Mouse (Mus musculus) neural tube, embryonic 15.5 days (tissue): ENCODE data around the gene Vwde. TPM values are rescaled to one million over a fixed set of nuclear protein-coding genes. Genes with fewer than 3 reads are reported as not detected.
A peak's percentile ranks its signal among the peaks of the same experiment; 100 is the strongest.

Source experiments
- ATAC-seq: fragments of 200-750 bp; cut with Nextera tagmentation; 2 replicates; pipeline ENCODE4 v1.8.0; 2017; ENCODE audit warnings: mild to moderate bottlenecking, moderate TSS enrichment, moderate library complexity; ENCODE audit not compliant: low FRiP score
- H3K27ac ChIP-seq: fragments of 300-500 bp; sonication (generic); replicated peaks from 2 replicates; pipeline ENCODE4 v1.5.1; 2015; ENCODE audit warnings: mild to moderate bottlenecking, inconsistent platforms
- H3K27me3 ChIP-seq: fragments of 300-500 bp; sonication (generic); replicated peaks from 2 replicates; pipeline ENCODE4 v1.6.1; 2015; ENCODE audit warnings: inconsistent platforms
- H3K36me3 ChIP-seq: fragments of 300-500 bp; sonication (generic); 2 replicates; pipeline ENCODE4 v1.6.1; 2015; ENCODE audit warnings: inconsistent platforms
- H3K4me1 ChIP-seq: fragments of 300-500 bp; sonication (generic); 2 replicates; pipeline ENCODE4 v1.6.1; 2015; ENCODE audit warnings: inconsistent platforms
- H3K4me2 ChIP-seq: fragments of 300-500 bp; sonication (generic); 2 replicates; pipeline ENCODE4 v1.6.1; 2015; ENCODE audit warnings: inconsistent platforms, mild to moderate bottlenecking, moderate library complexity
- H3K4me3 ChIP-seq: fragments of 300-500 bp; sonication (generic); replicated peaks from 2 replicates; pipeline ENCODE4 v1.5.1; 2015; ENCODE audit warnings: mild to moderate bottlenecking, inconsistent platforms
- H3K9ac ChIP-seq: fragments of 300-500 bp; sonication (generic); replicated peaks from 2 replicates; pipeline ENCODE4 v1.6.1; 2015; ENCODE audit warnings: mild to moderate bottlenecking, inconsistent platforms
- H3K9me3 ChIP-seq: fragments of 300-500 bp; sonication (generic); replicated peaks from 2 replicates; pipeline ENCODE4 v1.6.1; 2016; ENCODE audit warnings: inconsistent platforms
- WGBS: fragments of 180-500 bp; shearing (Covaris S2); methylation state at CpG from one replicate; pipeline ENCODE4 v1.1.7; 2015; ENCODE audit warnings: mixed read lengths; 5-methylcytosine and 5-hydroxymethylcytosine counted together
- polyA plus RNA-seq: library from polyadenylated mRNA; unstranded; fragments of >200 nt; fragmentation: Nextera tagmentation; extraction: Ambion mirVana; gene quantifications from 2 replicates; pipeline ENCODE4 v1.2.1, GENCODE M21; 2015

Vwde gene
- polyA plus RNA-seq, result 0.06 and 0.18 TPM in 2 replicates

- H3K4me2 ChIP-seq, result peak within 1 kb of the TSS; percentile 63
- no peaks in the 10 kb centered on the region for H3K27me3 ChIP-seq
- H3K9me3 ChIP-seq, result no peaks in the 10 kb centered on the region
- 0 out of 2 replicates have a peak, but pooled peaks cover 5% of the 10 kb centered on the region for H3K4me1 ChIP-seq
- ATAC-seq, result peak; percentile 50
- peak within 1 kb of the TSS; percentile 30 for H3K4me3 ChIP-seq
- H3K9ac ChIP-seq, result no peak within 1 kb of the TSS
- WGBS, result 34% methylated on average over 15 of the region's 15 CpGs
- no peaks in the 10 kb centered on the region for H3K36me3 ChIP-seq
- H3K27ac ChIP-seq, result no peak within 1 kb of the TSS
Observed at GRCm38 (mm10) chr6:13224596-13225227, at the start of gene Vwde. Vwde (minus strand) TSS chr6:13224965.

DNA sequence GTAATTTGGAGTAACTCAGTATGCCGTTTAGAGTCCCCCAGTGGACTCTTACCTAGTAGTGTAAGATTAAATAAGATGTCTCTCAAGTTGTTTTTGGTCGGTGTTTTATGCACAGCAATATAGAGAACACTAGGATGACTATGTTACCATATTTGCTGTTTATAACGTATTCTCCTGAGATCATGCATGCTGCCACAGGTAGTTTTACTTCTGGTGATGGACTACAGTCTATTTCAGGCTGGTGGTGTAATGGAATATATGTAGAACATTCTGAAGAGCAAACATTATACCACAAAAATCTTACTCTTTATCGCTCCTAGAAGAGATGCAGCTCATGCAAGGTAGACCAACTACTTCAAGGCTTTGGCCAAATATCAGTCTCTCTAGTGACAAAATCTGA is 30.6 kb upstream of the Vwde start:
- WGBS, result 89% methylated on average over 4 of the region's 4 CpGs
- H3K27ac ChIP-seq, result no peak overlapping the region

GRCm38 (mm10) chr6:13248317-13248969 is 23.7 kb upstream of the Vwde start:
- Histone ChIP-seq H3K27me3 (no peaks in the 10 kb centered on the region), H3K9me3 (no peaks in the 10 kb centered on the region), H3K9ac (no peak overlapping the region), H3K4me3 (no peak overlapping the region), H3K4me1 (no peaks in the 10 kb centered on the region), H3K4me2 (no peak overlapping the region), H3K36me3 (no peaks in the 10 kb centered on the region), H3K27ac (no peak overlapping the region)
- no peak for ATAC-seq
- WGBS, result 69% methylated on average over 4 of the region's 4 CpGs

More for the DNA sequence above, 30.6 kb upstream of the Vwde start:
- H3K27me3 ChIP-seq, result no peaks in the 10 kb centered on the region
- H3K4me2 ChIP-seq, result no peak overlapping the region
- H3K4me1 ChIP-seq, result no peaks in the 10 kb centered on the region
- no peaks in the 10 kb centered on the region for H3K9me3 ChIP-seq
- H3K36me3 ChIP-seq, result no peaks in the 10 kb centered on the region
- no peak overlapping the region for H3K9ac ChIP-seq
- ATAC-seq, result no peak
- H3K4me3 ChIP-seq, result no peak overlapping the region

- Histone ChIP-seq H3K36me3 (no peaks in the 10 kb centered on the region), H3K4me2 (no peak overlapping the region), H3K4me1 (no peaks in the 10 kb centered on the region), H3K9me3 (no peaks in the 10 kb centered on the region), H3K9ac (no peak overlapping the region), H3K27ac (no peak overlapping the region), H3K27me3 (no peaks in the 10 kb centered on the region), H3K4me3 (no peak overlapping the region)
- WGBS, result 68% methylated on average over 6 of the region's 6 CpGs
- no peak for ATAC-seq
Observed at GRCm38 (mm10) chr6:13206157-13206556, 18.6 kb downstream of the Vwde start.

DNA sequence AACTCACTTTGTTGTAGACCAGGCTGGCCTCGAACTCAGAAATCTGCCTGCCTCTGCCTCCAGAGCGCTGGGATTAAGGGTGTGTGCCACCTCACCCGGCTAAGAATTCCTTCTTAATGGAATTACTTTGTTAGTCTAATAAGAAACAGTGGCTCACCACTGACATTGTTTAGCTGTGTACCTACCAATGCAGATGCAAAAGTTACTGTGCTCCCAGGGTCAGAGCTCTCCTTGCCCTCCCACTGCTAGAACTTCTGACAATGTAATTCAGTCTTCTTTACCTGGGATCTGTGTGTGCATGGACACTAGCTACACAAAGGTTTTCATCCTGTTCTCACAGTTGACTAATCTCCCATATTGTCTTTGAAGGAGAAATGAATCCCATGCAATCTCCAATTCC is 27.3 kb downstream of the Vwde start:
- 92% methylated on average over 3 of the region's 3 CpGs for WGBS
- no peak for ATAC-seq

DNA sequence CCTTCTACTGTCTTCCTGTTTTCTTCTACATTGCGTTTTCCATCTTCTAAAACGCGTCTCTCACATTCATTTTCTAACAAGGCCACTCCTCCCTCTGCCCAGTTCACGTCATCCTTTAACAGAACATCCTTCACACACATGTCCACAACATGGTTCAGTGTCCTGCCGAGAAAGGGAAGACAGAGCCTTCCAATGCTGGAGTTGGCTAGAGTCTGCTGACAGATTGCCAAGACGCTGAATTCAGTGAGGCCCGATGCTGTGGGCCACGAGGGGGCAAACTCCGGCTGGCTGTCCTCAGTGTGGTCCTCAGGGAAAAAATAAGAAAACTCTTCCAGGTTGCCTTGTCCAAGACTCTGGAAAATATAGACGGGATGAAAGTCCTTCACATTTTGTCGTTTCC is 37.9 kb downstream of the Vwde start:
- 86% methylated on average over 11 of the region's 11 CpGs for WGBS

More for the DNA sequence above, 27.3 kb downstream of the Vwde start:
- H3K4me1 ChIP-seq, result no peaks in the 10 kb centered on the region
- H3K4me3 ChIP-seq, result no peak overlapping the region
- no peak overlapping the region for H3K4me2 ChIP-seq
- H3K27me3 ChIP-seq, result no peaks in the 10 kb centered on the region
- no peaks in the 10 kb centered on the region for H3K9me3 ChIP-seq
- no peak overlapping the region for H3K9ac ChIP-seq
- no peak overlapping the region for H3K27ac ChIP-seq
- no peaks in the 10 kb centered on the region for H3K36me3 ChIP-seq

GRCm38 (mm10) chr6:13180061-13180460 is 44.7 kb downstream of the Vwde start:
- no peaks in the 10 kb centered on the region for H3K9me3 ChIP-seq
- H3K4me3 ChIP-seq, result no peak overlapping the region
- no peaks in the 10 kb centered on the region for H3K4me1 ChIP-seq
- ATAC-seq, result no peak
- no peak overlapping the region for H3K9ac ChIP-seq
- no peak overlapping the region for H3K27ac ChIP-seq
- H3K4me2 ChIP-seq, result no peak overlapping the region
- 86% methylated on average over 3 of the region's 3 CpGs for WGBS
- no peaks in the 10 kb centered on the region for H3K36me3 ChIP-seq
- H3K27me3 ChIP-seq, result no peaks in the 10 kb centered on the region

More for the DNA sequence above, 37.9 kb downstream of the Vwde start:
- H3K9ac ChIP-seq, result no peak overlapping the region
- H3K4me2 ChIP-seq, result no peak overlapping the region
- no peaks in the 10 kb centered on the region for H3K9me3 ChIP-seq
- H3K27me3 ChIP-seq, result no peaks in the 10 kb centered on the region
- no peak overlapping the region for H3K4me3 ChIP-seq
- H3K4me1 ChIP-seq, result no peaks in the 10 kb centered on the region
- no peak overlapping the region for H3K27ac ChIP-seq
- no peak for ATAC-seq
- no peaks in the 10 kb centered on the region for H3K36me3 ChIP-seq

- no peak overlapping the region for H3K9ac ChIP-seq
- no peaks in the 10 kb centered on the region for H3K9me3 ChIP-seq
- no peak overlapping the region for H3K4me3 ChIP-seq
- WGBS, result 66% methylated on average over 3 of the region's 3 CpGs
- ATAC-seq, result no peak
- H3K27me3 ChIP-seq, result no peaks in the 10 kb centered on the region
- no peaks in the 10 kb centered on the region for H3K4me1 ChIP-seq
- H3K27ac ChIP-seq, result no peak overlapping the region
- no peak overlapping the region for H3K4me2 ChIP-seq
- H3K36me3 ChIP-seq, result no peaks in the 10 kb centered on the region
Observed at GRCm38 (mm10) chr6:13169459-13170150, 55.2 kb downstream of the Vwde start.

GRCm38 (mm10) chr6:13166240-13166937 is 58.4 kb downstream of the Vwde start:
- no peak for ATAC-seq
- WGBS, result 76% methylated on average over 9 of the region's 9 CpGs
- no peak overlapping the region for H3K4me2 ChIP-seq
- H3K27ac ChIP-seq, result no peak overlapping the region
- no peaks in the 10 kb centered on the region for H3K4me1 ChIP-seq
- H3K9ac ChIP-seq, result no peak overlapping the region
- no peak overlapping the region for H3K4me3 ChIP-seq
- no peaks in the 10 kb centered on the region for H3K36me3 ChIP-seq
- H3K27me3 ChIP-seq, result no peaks in the 10 kb centered on the region
- no peaks in the 10 kb centered on the region for H3K9me3 ChIP-seq

- Histone ChIP-seq H3K27me3 (no peaks in the 10 kb centered on the region), H3K27ac (no peak overlapping the region), H3K4me3 (no peak overlapping the region), H3K9ac (no peak overlapping the region), H3K4me1 (no peaks in the 10 kb centered on the region), H3K9me3 (no peaks in the 10 kb centered on the region), H3K36me3 (no peaks in the 10 kb centered on the region), H3K4me2 (no peak overlapping the region)
- 84% methylated on average over 2 of the region's 2 CpGs for WGBS
- no peak for ATAC-seq
Observed at GRCm38 (mm10) chr6:13159437-13159836, 65.3 kb downstream of the Vwde start.

- Histone ChIP-seq H3K36me3 (no peaks in the 10 kb centered on the region), H3K4me3 (no peak overlapping the region), H3K9ac (no peak overlapping the region), H3K9me3 (no peaks in the 10 kb centered on the region), H3K27me3 (no peaks in the 10 kb centered on the region), H3K4me2 (no peak overlapping the region), H3K4me1 (no peaks in the 10 kb centered on the region), H3K27ac (no peak overlapping the region)
- no peak; the same call in 1 of the 2 replicates for ATAC-seq
- WGBS, result 97% methylated on average over 9 of the region's 9 CpGs
Observed at GRCm38 (mm10) chr6:13153888-13154697, 70.7 kb downstream of the Vwde start.
